Mouse (Mus musculus): Measurements from ENCODE around the gene Faf1.

The Faf1 gene

GRCm38 (mm10) chr4:109978858-109979340, 302.5 kb downstream of the Faf1 start:
- no peak for DNase-seq (ENCODE audit: low spot score in 2 of 2)

GRCm38 (mm10) chr4:109979461-109980320, 303.3 kb downstream of the Faf1 start:
- DNase-seq (ENCODE audit: low spot score in 2 of 2) = no peak

GRCm38 (mm10) chr4:109980321-109981082, 304.1 kb downstream of the Faf1 start:
- DNase-seq (ENCODE audit: low spot score in 2 of 2) = no peak

- DNase-seq (ENCODE audit: low spot score in 2 of 2) = no peak
Measured at GRCm38 (mm10) chr4:109981083-109981870, 304.9 kb downstream of the Faf1 start.

- DNase-seq (ENCODE audit: low spot score in 2 of 2) = no peak
Measured at GRCm38 (mm10) chr4:109981871-109982680, 305.7 kb downstream of the Faf1 start.

GRCm38 (mm10) chr4:109982681-109983265, 306.4 kb downstream of the Faf1 start:
- DNase-seq (ENCODE audit: low spot score in 2 of 2) = no peak

GRCm38 (mm10) chr4:109983281-109984001, 307.1 kb downstream of the Faf1 start:
- no peak for DNase-seq (ENCODE audit: low spot score in 2 of 2)

- no peak for DNase-seq (ENCODE audit: low spot score in 2 of 2)
Measured at GRCm38 (mm10) chr4:109984011-109984411, 307.6 kb downstream of the Faf1 start.

- DNase-seq (ENCODE audit: low spot score in 2 of 2) = no peak
Measured at GRCm38 (mm10) chr4:109984496-109985423, 308.4 kb downstream of the Faf1 start.

GRCm38 (mm10) chr4:109985424-109986172, 309.2 kb downstream of the Faf1 start:
- no peak for DNase-seq (ENCODE audit: low spot score in 2 of 2)

- DNase-seq (ENCODE audit: low spot score in 2 of 2) = no peak
Measured at GRCm38 (mm10) chr4:109986301-109986700, 309.9 kb downstream of the Faf1 start.

- DNase-seq (ENCODE audit: low spot score in 2 of 2) = no peak
Measured at GRCm38 (mm10) chr4:109986748-109987355, 310.5 kb downstream of the Faf1 start.

GRCm38 (mm10) chr4:109987560-109988362, 311.4 kb downstream of the Faf1 start:
- DNase-seq (ENCODE audit: low spot score in 2 of 2) = no peak

- DNase-seq (ENCODE audit: low spot score in 2 of 2) = no peak
Measured at GRCm38 (mm10) chr4:109988411-109988810, 312.0 kb downstream of the Faf1 start.

GRCm38 (mm10) chr4:109989213-109989612, 312.8 kb downstream of the Faf1 start:
- no peak for DNase-seq (ENCODE audit: low spot score in 2 of 2)

GRCm38 (mm10) chr4:110006044-110006443, 329.7 kb downstream of the Faf1 start:
- DNase-seq (ENCODE audit: low spot score in 2 of 2) = no peak
